Mouse (Mus musculus) left cerebral cortex, postnatal 14 days (tissue): ENCODE data around the gene Clptm1. TPM values are rescaled to one million over a fixed set of nuclear protein-coding genes. Genes with fewer than 3 reads are reported as not detected.
"Not testable (repeated sequence)": the region's sequence is repeated elsewhere in the genome, so short reads cannot be mapped to it uniquely, and the experiment has no call there.

ENCODE experiments used
- DNase-seq, 2 experiments: peaks; one replicate each; pipeline ENCODE4 v3.0.0; 2021 to 2022; ENCODE audit warnings: low spot score in 2 of 2, mixed read lengths in 1 of 2
- intact Hi-C: fragments of 180-260 bp; cut with DNase I; formaldehyde crosslinking; loops from one replicate; pipeline ENCODE4 v1.15.1; 2025
- total RNA-seq, 2 experiments: library from RNA; stranded (reverse); gene quantifications; 2 replicates each; pipeline ENCODE4 v1.2.3; 2021

Clptm1 gene
- total RNA-seq, 2 experiments from 2014 or later: 156 to 159 TPM

GRCm38 (mm10) chr7:19694336-19695212, 29.7 kb upstream of the Clptm1 start:
- intact Hi-C loops: loop anchor here (10.0 kb wide), 1 partner anchor 290 kb away; the partner anchor contains the start of genes Ckm and Klc3
- DNase-seq: no peak

DNA sequence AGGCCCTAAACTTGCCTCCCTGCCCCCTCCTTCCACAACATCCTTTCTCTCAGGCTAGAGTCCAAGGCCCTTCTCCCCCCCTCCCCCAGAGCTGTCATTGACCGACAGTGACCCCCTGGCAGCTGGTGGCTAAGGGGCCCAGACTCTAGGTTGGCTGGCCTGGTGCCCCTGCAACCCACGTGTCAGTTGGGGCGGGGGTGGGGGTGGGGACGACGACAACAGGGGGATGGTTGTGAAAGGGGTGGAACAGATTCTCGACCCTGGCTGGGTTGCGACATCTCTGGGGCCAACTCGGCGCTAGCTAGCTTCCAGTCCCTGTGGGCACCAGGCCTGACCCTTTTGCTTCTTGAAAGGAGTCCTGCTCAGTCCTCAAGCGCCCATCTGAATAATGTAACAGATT, 28.6 kb upstream of the Clptm1 start:
- intact Hi-C loops: loop anchor here (10.0 kb wide), 1 partner anchor 289 kb away; the partner anchor contains the start of genes Ckm and Klc3
- DNase-seq: peak; percentile 50 to 70

DNA sequence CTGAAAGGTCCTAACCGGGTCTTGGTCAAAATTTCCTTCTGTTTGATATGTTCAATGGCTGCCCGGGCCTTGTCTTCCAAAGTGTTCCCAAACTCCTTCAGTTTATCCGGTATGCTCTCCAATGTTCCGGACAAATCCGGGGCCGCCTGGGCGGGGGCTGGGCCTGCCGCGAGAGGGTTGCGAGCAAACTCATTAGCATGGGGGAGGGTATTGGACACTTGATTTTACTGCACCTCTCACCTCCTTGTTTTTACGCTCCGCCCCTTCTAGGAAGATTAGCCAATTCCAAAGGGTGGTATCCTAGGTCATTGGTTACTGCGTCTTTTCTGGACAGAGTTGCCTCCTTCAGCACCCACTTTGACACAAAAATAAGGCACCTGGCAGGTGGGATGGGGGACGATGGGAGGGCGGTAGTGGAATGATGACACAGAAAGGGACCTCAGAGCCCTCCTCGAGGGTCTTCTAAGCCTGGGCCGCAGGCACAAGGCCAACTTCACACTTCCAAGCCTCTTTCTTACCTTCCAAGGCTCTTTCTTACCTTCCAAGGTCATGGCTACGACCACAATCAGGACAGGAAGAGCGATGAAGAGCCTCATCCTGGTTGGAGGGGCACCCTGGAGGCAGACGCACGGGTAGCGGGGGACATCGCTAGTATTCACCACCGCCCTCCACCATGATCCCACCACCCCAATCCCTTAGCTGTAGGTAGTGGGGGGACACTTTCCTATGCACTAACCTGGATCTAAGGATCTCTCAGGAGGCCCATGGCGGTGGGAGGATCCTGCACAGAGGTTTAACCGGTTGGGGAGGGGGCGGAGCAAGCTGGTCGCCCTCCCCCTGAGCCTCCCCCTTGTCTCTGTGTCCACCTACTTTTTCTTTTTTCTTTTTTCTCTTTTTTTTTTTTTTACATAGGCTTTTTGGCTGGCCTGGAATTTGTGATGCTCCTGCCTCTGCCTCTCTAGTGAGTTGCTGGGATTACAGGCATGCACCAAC, 27.3 kb upstream of the Clptm1 start, which contains the start of gene Apoc1:
Apoc1 (minus strand) TSS at position 788 of the 993 bp plus-strand sequence.
- no peak for DNase-seq
- intact Hi-C loops: loop anchor here (10.0 kb wide), 1 partner anchor 287 kb away; the partner anchor contains the start of genes Ckm and Klc3

DNA sequence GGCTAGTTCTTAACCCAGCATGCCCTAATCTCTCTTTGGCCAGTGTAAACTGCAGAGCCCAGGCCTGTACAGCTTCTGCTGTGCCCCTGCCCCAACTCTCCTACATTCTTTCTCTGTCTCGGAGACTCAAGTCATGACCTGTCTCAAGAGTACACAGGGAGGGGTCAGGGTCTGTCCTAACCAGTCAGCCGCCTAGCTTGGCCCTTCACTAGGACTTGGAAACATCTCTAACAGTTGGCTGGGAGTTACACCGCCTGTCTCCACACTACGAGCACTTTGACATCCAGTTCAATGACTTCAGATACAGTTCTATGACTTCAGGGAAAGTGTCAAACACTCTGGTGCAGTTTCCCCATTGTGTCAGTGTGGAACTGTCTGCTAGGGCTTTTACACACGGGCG, 26.6 kb upstream of the Clptm1 start:
- intact Hi-C loops: loop anchor here (10.0 kb wide), 1 partner anchor 287 kb away; the partner anchor contains the start of genes Ckm and Klc3
- no peak for DNase-seq

DNA sequence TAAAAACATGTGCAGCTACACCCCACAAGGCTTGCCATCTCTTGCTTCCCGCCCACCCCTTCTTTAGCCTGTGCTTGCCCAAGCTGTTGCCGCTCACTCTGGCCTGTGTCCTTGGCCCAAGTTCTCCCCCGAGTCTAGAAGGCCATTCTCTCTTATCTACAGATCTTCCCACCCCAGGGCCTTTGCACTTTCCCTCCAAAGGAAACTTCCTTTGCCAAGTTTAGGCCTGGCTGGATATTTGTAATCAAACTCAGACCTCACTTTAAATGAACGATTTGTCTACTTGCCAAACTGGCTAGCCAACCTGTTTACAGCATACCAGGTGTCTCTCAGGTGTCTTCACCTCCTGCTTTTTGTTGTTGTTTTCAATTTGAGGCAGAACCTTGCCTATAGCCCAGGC, 26.0 kb upstream of the Clptm1 start:
- intact Hi-C loops: loop anchor here (10.0 kb wide), 1 partner anchor 286 kb away; the partner anchor contains the start of genes Ckm and Klc3
- DNase-seq: no peak

DNA sequence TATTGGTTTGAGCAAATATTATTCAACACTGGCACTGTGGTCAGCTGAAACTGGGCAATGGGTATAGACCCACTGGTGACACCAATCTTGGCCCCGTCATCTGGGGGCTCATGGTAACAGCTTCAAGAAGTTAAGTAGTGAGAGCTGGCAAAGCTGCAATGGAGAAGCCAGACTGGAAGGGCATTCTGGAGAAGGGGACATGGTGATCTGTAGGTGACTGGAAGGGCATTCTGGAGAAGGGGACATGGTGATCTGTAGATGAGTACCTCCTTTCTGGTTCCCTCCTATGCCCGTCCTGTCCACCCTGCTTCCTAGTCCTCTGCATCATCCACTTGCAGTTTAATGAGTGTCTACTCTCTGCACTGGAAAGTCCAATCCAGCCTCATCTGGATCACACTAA, 23.8 kb upstream of the Clptm1 start:
- DNase-seq: no peak
- intact Hi-C loops: no loop called here

- intact Hi-C loops: no loop called here
- DNase-seq: no peak
Measured at GRCm38 (mm10) chr7:19688101-19688500, 23.3 kb upstream of the Clptm1 start.

GRCm38 (mm10) chr7:19686927-19687583, 22.2 kb upstream of the Clptm1 start:
- intact Hi-C loops, DNase-seq: not testable (repeated sequence)

DNA sequence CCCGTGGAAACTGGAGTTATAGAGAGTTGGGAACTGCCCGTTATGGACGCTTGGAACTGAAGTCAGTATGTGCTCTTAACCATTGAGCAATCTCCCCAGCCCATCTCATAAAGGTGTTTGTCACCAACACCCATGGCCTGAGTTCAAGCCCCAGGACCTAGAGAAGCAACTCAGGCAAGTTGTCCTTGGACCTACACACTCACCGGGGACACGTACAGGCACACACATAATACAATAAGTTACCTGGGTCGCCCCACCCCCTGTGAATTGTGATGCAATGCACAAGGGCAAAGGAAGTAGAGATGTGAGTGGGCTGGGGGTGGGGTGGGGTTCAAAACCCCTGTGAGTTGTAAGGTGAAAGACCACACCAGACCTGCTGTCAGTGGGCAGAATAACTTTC, 21.7 kb upstream of the Clptm1 start:
- intact Hi-C loops: no loop called here

GRCm38 (mm10) chr7:19685374-19685773, 20.5 kb upstream of the Clptm1 start:
- intact Hi-C loops: no loop called here
- DNase-seq: no peak

More for the DNA sequence above, 21.7 kb upstream of the Clptm1 start:
- DNase-seq: no peak

DNA sequence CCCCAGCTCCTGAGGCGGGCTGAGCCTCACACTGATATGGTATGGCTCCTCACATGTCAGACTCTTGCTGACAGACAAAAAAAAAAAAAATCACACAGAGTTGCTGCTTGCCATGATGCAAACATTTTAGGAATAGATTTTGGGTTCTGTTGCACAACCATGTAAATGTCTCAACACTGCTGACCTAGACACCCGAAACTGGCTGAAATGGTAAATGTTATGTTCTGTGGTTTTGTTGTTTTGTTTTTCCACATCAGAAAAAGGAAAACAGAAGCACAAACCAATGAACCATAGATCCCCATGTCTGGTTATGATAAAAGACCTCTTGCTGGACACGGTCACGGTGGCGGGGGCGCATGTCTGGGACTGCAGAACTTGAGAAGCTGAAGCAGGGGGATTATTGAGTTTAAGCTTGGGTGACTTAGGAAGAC, 19.0 kb upstream of the Clptm1 start:
- intact Hi-C loops: no loop called here
- no peak for DNase-seq

DNA sequence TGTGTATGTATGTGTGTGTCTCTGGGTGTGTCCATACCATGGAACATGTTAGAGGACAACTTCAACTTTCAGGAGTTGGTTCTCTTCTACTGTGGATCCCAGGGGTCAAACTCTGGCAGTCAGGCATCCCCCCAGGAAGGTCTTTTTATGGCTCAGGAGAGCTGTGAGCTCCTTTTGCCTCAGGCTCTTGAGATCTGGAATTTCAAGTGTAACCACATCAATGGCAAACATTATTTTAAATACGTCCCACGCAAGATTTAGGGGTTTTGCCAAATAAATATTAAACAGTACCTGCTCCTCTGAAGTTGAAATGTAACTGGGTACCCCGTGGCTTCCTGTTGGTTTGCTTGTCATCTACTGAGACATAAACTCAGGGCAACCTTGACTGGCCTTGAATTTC, 18.1 kb upstream of the Clptm1 start:
- intact Hi-C loops: no loop called here
- no peak for DNase-seq

DNA sequence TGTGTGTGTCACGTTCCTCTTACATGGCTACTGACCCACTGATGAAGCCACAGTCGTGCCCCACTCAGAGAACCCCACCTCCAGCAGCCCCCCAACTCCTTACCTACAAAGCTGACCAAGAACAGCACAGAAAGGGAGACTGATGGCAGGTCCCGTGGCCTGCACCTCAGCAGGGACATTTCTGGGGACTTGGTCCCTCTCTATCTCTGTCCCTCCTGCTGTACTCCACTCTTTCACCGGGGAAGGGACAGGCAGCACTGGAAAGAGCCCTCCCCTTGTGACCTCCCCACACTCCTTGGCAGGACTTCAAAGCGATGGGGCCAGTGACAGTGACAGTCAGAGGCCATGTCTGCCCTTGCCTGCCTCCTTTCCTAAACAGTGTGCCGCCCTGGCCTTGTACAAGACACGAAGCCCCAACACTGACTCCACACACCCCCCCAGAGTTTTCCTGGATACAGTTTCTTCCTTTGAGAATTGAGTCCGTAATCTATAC, 16.4 kb upstream of the Clptm1 start, which contains the start of the genes Gm44805 and Apoc4:
Gm44805 (minus strand) TSS at position 222 of the 493 bp plus-strand sequence.
Apoc4 (minus strand) TSS at position 278 of the 493 bp plus-strand sequence.
- intact Hi-C loops: no loop called here
- DNase-seq: no peak

- intact Hi-C loops: no loop called here
- no peak for DNase-seq
Measured at GRCm38 (mm10) chr7:19680702-19681101, 15.9 kb upstream of the Clptm1 start.

GRCm38 (mm10) chr7:19678901-19679300, 14.1 kb upstream of the Clptm1 start:
- no peak for DNase-seq
- intact Hi-C loops: no loop called here

- intact Hi-C loops: no loop called here
- DNase-seq: no peak
Measured at GRCm38 (mm10) chr7:19677872-19678271, 13.0 kb upstream of the Clptm1 start, which contains the start of gene Apoc2. Apoc2 (minus strand) TSS chr7:19677941.

DNA sequence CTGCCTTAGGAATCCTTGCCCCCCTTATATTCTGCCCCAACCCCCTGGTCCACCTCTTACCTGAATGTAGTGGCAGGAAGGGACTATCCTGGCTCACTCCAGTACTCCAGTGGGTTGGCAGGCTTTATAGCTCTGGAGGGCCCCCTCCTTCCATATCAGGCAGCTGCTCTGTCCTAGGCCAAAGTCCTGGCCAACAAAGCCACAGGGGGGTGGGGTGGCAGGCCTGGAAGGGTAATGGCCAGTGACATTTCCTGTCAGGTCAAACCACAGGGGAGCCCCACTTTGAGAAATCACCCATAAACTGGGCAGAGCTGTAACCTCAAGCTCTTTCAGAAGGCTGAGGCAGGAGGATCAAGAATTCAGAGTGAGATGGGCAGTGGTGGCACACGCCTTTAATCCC, 11.8 kb upstream of the Clptm1 start:
- DNase-seq: no peak
- intact Hi-C loops: no loop called here

GRCm38 (mm10) chr7:19675824-19676223, 11.0 kb upstream of the Clptm1 start:
- DNase-seq: no peak
- intact Hi-C loops: no loop called here
